Mouse (Mus musculus) ES-Bruce4 (cell line): Measurements from ENCODE around the gene Cdh4.

Source experiments
- CTCF ChIP-seq: IDR thresholded peaks from one replicate; pipeline ENCODE4 v1.8.1; 2011; ENCODE audit warnings: low read depth, low read length
- POLR2A ChIP-seq: IDR thresholded peaks from one replicate; pipeline ENCODE4 v1.8.1; 2011; ENCODE audit warnings: low read length; ENCODE audit not compliant: insufficient read depth

DNA sequence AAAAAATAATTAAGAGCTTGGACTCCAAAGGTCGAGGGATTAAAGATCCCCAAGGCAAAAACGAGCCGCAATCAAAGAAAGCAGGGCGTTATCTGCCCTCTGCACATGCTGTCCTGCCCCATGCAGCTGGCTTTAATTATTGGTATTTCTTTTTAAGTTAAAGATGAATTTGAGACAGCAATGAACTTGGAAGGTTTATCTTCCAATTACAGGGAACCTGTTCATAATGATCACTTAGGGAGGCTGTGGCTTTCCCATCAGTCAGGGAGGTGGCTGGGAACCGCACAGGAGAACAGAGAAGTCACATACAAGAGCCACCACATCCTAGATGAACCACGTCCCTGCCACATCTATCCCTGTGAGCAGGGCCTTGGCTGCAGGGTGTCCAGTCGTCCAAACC is 270.5 kb downstream of the Cdh4 start:
- no peak for TF ChIP-seq CTCF
- no peak for TF ChIP-seq POLR2A
